Mouse (Mus musculus) forebrain, embryonic 16.5 days (tissue): ENCODE results near the gene Il4i1. TPM values are rescaled to one million over a fixed set of nuclear protein-coding genes. Genes with fewer than 3 reads are reported as not detected.
A peak's percentile ranks its signal among the peaks of the same experiment; 100 is the strongest.

Experiments
- ATAC-seq: fragments of 200-750 bp; cut with Nextera tagmentation; 2 replicates; pipeline ENCODE4 v1.8.0; 2017; ENCODE audit warnings: mild to moderate bottlenecking, moderate library complexity
- H3K27ac ChIP-seq: fragments of 300-500 bp; sonication (generic); 2 replicates; pipeline ENCODE4 v1.5.1; 2014; ENCODE audit warnings: low read length, control low read depth
- H3K27me3 ChIP-seq: fragments of 300-500 bp; sonication (generic); replicated peaks from 2 replicates; pipeline ENCODE4 v1.6.1; 2014; ENCODE audit warnings: low read length; ENCODE audit not compliant: control insufficient read depth, insufficient read depth
- H3K36me3 ChIP-seq: fragments of 300-500 bp; sonication (generic); 2 replicates; pipeline ENCODE4 v1.6.1; 2014; ENCODE audit not compliant: control insufficient read depth, insufficient read depth
- H3K4me1 ChIP-seq: fragments of 300-500 bp; sonication (generic); replicated peaks from 2 replicates; pipeline ENCODE4 v1.6.1; 2014; ENCODE audit warnings: low read length; ENCODE audit not compliant: control insufficient read depth, insufficient read depth
- H3K4me2 ChIP-seq: fragments of 300-500 bp; sonication (generic); 2 replicates; pipeline ENCODE4 v1.6.1; 2014; ENCODE audit warnings: mild to moderate bottlenecking, low read length, control low read depth
- H3K4me3 ChIP-seq: fragments of 300-500 bp; sonication (generic); replicated peaks from 2 replicates; pipeline ENCODE4 v1.5.1; 2014; ENCODE audit warnings: mild to moderate bottlenecking, low read length, control low read depth
- H3K9ac ChIP-seq: fragments of 300-500 bp; sonication (generic); replicated peaks from 2 replicates; pipeline ENCODE4 v1.6.1; 2014; ENCODE audit warnings: low read depth, low read length, control low read depth
- H3K9me3 ChIP-seq: fragments of 300-500 bp; sonication (generic); 2 replicates; pipeline ENCODE4 v1.6.1; 2016; ENCODE audit warnings: low read length; ENCODE audit not compliant: control insufficient read depth
- WGBS: fragments of 180-500 bp; shearing (Covaris S2); extraction: QIAGEN DNeasy Blood & Tissue Kit; methylation state at CpG from one replicate; pipeline ENCODE4 v1.1.7; 2014; 5-methylcytosine and 5-hydroxymethylcytosine counted together
- polyA plus RNA-seq: library from polyadenylated mRNA; unstranded; fragments of >200 nt; fragmentation: Nextera tagmentation; extraction: Ambion mirVana; gene quantifications from 2 replicates; pipeline ENCODE4 v1.2.1, GENCODE M21; 2015

Il4i1 gene
- polyA plus RNA-seq, 1 experiment from 2014 or later = 0.44 TPM

DNA sequence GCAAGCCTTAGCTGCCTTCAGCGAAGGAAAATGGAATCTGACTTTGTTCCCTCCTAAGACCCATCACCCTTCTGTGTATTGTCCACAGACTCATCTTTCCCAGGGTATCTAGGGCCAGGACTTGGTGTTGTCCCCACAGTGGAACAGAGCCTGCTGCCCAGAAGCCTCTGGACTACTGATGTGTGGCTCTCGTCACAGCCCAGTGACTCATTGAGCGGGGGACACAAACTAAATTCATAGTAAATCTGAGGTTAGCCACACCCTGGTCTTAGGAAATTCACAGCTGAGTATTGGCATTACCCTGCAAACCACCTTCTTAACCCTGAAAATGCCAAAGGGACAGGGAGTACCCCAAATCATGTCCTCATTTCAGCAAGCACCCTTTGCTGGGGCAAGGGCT lies 10.6 kb downstream of the Il4i1 start:
- 93% methylated on average over 3 of the region's 3 CpGs for WGBS
- Histone ChIP-seq H3K9me3 (no peaks in the 10 kb centered on the region), H3K27me3 (no peaks in the 10 kb centered on the region), H3K27ac (no peak overlapping the region), H3K4me3 (no peak overlapping the region), H3K9ac (no peak overlapping the region), H3K4me2 (no peak overlapping the region), H3K36me3 (peaks cover 22% of the 10 kb centered on the region), H3K4me1 (peaks cover 12% of the 10 kb centered on the region)
- ATAC-seq = no peak

DNA sequence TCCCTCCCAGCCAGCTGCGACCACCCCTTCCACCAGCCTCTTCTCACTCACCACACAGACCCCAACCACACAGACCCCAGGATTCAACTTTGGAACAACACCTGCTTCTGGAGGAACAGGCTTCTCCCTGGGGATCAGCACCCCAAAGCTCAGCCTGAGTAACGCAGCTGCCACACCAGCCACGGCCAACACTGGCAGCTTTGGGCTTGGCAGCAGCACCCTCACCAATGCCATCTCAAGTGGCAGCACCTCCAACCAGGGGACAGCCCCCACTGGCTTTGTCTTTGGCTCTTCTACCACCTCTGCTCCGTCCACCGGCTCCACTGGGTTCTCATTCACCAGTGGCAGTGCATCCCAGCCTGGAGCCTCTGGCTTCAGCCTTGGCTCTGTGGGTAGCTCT lies 12.5 kb downstream of the Il4i1 start:
- Histone ChIP-seq H3K4me1 (peaks cover 6% of the 10 kb centered on the region), H3K4me2 (no peak overlapping the region), H3K9ac (no peak overlapping the region), H3K9me3 (no peaks in the 10 kb centered on the region), H3K36me3 (peaks cover 22% of the 10 kb centered on the region), H3K27ac (no peak overlapping the region), H3K27me3 (no peaks in the 10 kb centered on the region), H3K4me3 (no peak overlapping the region)
- ATAC-seq = no peak
- WGBS = 90% methylated on average over 5 of the region's 5 CpGs

DNA sequence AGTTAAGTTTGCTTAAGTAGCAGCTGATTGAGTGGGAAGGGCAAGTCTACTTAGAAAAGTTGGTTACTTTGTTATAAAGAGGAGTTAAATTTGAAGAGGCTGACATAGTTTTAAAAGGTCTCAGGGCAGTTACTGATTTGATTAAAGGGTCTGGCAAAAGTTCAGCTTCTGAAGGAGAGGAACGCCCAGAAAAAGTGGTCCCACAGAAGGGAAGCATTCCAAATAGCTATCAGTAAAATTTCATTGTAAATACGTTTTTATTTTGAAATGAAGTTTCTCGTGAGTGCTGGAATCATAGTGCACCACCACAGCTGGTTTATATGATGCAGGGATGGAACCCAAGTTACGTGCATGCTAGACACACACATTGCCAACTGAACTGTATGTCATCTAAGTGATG lies 16.6 kb downstream of the Il4i1 start:
- H3K4me3 ChIP-seq = no peak overlapping the region
- H3K4me2 ChIP-seq = no peak overlapping the region
- 80% methylated on average over 4 of the region's 4 CpGs for WGBS
- no peaks in the 10 kb centered on the region for H3K27me3 ChIP-seq
- no peak overlapping the region for H3K27ac ChIP-seq
- no peak for ATAC-seq
- H3K36me3 ChIP-seq = peaks cover 22% of the 10 kb centered on the region
- H3K4me1 ChIP-seq = no peaks in the 10 kb centered on the region
- H3K9me3 ChIP-seq = no peaks in the 10 kb centered on the region
- no peak overlapping the region for H3K9ac ChIP-seq

DNA sequence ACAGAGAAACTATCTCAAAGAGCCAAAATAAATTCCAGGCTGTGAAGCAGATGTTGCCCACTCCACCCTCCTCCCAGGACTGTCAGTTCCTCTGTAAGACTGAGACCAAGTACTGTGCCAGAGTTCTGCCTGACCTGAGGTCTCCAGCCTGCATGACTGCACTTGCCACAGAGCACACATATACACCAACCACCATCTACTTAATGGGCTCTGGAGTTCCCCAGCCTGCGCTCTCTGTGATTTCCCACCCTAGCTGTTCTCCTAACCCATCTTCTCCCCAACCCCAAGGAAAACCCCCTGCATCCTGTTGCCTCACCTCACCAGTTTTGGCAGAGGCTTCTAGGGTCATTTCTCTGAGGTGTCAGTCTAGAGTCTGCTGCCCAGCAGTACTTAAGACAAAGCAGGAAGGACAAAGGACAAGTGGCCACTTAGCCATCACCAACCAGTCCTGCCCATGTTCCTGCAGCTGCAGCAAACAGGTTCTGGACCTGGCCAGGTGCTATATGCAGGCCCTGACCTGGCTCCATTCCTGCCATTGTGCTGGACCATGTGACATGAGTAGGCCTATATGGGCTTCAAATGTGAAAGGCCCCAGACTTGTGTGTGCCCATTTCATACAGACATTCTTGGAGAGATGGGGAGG lies 19.3 kb downstream of the Il4i1 start:
- no peak for ATAC-seq
- peaks cover 11% of the 10 kb centered on the region for H3K4me1 ChIP-seq
- peaks cover 10% of the 10 kb centered on the region for H3K36me3 ChIP-seq
- peaks cover 7% of the 10 kb centered on the region for H3K27me3 ChIP-seq
- 88% methylated on average over 1 of the region's 1 CpGs for WGBS
- no peak overlapping the region for H3K4me3 ChIP-seq
- no peak overlapping the region for H3K4me2 ChIP-seq
- no peak overlapping the region for H3K9ac ChIP-seq
- no peak overlapping the region for H3K27ac ChIP-seq
- H3K9me3 ChIP-seq = no peaks in the 10 kb centered on the region

DNA sequence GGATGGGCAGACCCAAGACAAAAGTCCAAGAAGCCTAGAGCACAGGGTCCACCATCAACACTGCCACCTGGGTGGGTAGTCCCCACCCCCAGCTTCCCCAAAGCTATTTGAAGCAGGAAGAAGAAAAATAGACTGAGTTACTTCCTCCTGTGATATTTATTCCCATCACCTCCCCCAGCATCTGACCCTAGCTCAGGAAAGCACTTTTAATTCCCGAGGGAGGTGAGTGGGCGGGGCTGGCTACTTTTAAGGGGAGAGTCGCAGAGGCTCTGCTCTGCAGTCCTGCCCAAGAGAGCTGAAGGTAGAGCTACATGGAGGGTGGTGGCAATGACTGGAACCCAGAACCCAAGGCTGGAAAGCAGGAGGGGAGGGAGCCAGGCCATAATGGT lies 19.8 kb downstream of the Il4i1 start:
- Histone ChIP-seq H3K9ac (no peak overlapping the region), H3K4me2 (no peak overlapping the region), H3K36me3 (peaks cover 5% of the 10 kb centered on the region), H3K4me1 (peaks cover 11% of the 10 kb centered on the region), H3K9me3 (no peaks in the 10 kb centered on the region), H3K4me3 (no peak overlapping the region), H3K27ac (no peak overlapping the region), H3K27me3 (peaks cover 10% of the 10 kb centered on the region)
- 47% methylated on average over 3 of the region's 3 CpGs for WGBS
- no peak for ATAC-seq

DNA sequence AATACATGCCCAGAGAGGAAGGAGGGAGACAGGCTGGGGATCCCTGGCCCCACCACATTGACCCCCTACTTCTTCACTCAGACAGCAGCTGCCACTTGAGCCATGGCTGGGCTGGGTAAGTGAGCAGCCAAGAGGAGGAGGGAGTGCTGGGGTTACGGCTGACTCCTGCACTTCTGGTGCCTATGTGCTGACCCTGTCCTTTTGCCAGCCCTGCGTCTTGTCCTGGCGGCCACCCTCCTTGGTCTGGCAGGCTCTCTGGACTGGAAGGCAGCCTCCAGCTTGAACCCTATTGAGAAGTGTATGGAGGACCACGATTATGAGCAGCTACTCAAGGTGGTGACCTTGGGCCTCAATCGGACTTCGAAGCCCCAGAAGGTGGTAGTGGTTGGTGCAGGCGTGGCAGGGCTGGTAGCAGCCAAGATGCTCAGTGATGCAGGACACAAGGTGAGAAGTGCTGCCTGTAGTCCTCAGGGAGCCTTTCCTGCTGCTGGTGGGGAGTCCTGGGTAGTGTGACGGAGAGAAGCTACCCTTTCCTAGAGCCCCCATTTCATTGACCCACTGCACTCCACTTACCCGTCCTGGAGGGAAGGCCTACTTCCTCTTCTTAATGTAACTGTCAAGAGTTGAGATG lies 20.4 kb downstream of the Il4i1 start:
- no peaks in the 10 kb centered on the region for H3K9me3 ChIP-seq
- no peak for ATAC-seq
- 84% methylated on average over 9 of the region's 9 CpGs for WGBS

DNA sequence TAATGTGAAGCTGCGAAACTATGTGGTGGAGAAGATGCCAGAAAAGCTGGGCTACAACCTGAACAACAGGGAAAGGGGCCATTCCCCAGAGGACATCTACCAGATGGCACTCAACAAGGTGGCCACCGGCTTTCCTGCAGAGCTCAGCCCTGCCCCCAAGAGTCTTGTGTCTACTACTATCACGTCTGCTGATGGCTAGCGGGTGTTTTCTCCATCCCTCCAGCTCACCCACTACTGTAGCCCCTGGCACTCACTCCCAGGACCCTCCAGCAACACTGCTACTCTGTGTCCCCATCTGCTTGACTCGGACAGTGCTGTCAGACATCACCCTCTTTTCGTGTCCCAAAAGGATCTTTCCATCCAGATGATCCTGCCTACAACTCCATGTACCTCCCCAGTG lies 21.9 kb downstream of the Il4i1 start:
- WGBS = 86% methylated on average over 6 of the region's 6 CpGs
- no peaks in the 10 kb centered on the region for H3K9me3 ChIP-seq
- no peak overlapping the region for H3K27ac ChIP-seq
- H3K4me2 ChIP-seq = no peak overlapping the region
- H3K27me3 ChIP-seq = peaks cover 10% of the 10 kb centered on the region
- ATAC-seq = no peak
- no peak overlapping the region for H3K9ac ChIP-seq
- peaks cover 11% of the 10 kb centered on the region for H3K4me1 ChIP-seq
- peaks cover 8% of the 10 kb centered on the region; the same call in 1 of the 2 replicates for H3K36me3 ChIP-seq
- no peak overlapping the region for H3K4me3 ChIP-seq

More for the DNA sequence above, 20.4 kb downstream of the Il4i1 start:
- Histone ChIP-seq H3K27ac (no peak overlapping the region), H3K36me3 (no peaks in the 10 kb centered on the region), H3K27me3 (peaks cover 10% of the 10 kb centered on the region), H3K4me3 (no peak overlapping the region), H3K9ac (no peak overlapping the region), H3K4me2 (no peak overlapping the region), H3K4me1 (peaks cover 11% of the 10 kb centered on the region)

DNA sequence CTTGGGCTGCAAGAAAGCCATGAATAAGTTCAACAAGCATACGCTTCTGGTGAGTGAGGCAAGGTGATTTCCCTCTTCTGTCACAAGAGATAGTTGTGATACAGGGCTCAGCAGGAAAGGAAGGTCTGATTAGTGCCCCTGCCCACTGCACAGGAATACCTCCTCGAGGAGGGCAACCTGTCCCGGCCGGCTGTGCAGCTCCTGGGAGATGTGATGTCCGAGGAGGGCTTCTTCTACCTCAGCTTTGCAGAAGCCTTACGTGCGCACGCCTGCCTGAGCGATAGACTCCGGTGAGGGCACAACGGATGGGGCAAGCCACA lies 22.9 kb downstream of the Il4i1 start:
- peaks cover 11% of the 10 kb centered on the region for H3K4me1 ChIP-seq
- H3K36me3 ChIP-seq = peaks cover 12% of the 10 kb centered on the region; the same call in 1 of the 2 replicates
- no peaks in the 10 kb centered on the region for H3K9me3 ChIP-seq
- peak overlapping the region; percentile 47 for H3K9ac ChIP-seq
- H3K4me2 ChIP-seq = peak overlapping the region; percentile 54
- 26% methylated on average over 11 of the region's 11 CpGs for WGBS
- peaks cover 10% of the 10 kb centered on the region for H3K27me3 ChIP-seq
- no peak for ATAC-seq
- H3K27ac ChIP-seq = no peak overlapping the region
- peak overlapping the region; percentile 33 for H3K4me3 ChIP-seq

DNA sequence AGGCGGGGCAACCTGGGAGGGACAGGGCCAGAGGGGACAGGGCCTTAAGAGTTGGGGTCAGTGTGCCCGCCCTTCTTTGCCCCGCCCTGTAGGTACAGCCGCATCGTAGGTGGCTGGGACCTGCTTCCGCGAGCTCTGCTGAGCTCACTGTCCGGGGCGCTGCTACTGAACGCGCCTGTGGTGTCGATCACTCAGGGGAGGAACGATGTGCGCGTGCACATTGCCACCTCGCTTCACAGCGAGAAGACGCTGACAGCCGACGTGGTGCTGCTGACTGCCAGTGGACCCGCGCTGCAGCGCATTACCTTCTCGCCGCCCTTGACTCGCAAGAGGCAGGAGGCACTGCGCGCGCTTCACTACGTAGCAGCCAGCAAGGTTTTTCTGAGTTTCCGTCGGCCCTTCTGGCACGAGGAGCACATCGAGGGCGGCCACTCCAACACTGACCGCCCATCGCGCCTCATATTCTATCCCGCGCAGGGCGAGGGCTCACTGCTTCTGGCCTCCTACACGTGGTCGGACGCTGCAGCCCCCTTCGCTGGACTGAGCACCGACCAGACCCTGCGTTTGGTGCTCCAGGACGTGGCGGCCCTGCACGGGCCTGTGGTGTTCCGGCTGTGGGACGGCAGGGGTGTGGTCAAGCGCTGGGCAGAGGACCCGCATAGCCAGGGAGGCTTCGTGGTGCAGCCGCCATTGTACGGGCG lies 23.5 kb downstream of the Il4i1 start:
- H3K9me3 ChIP-seq = no peaks in the 10 kb centered on the region
- H3K4me3 ChIP-seq = peak overlapping the region; percentile 33
- peaks cover 15% of the 10 kb centered on the region; the same call in 1 of the 2 replicates for H3K36me3 ChIP-seq
- no peak overlapping the region for H3K27ac ChIP-seq
- WGBS = under 1% methylated on average over 58 of the region's 58 CpGs
- H3K4me1 ChIP-seq = peaks cover 11% of the 10 kb centered on the region
- peaks cover 10% of the 10 kb centered on the region for H3K27me3 ChIP-seq
- peak overlapping the region; percentile 47 for H3K9ac ChIP-seq
- peak; percentile 57 for ATAC-seq
- peak overlapping the region; percentile 54 for H3K4me2 ChIP-seq
